Mouse (Mus musculus): ENCODE measurements around the gene Chrna3. TPM values are rescaled to one million over a fixed set of nuclear protein-coding genes. Genes with fewer than 3 reads are reported as not detected.
A peak's percentile ranks its signal among the peaks of the same experiment; 100 is the strongest.

Gene Chrna3
- polyA plus RNA-seq, 1 experiment from 2014 or later: 0.57 TPM

- Histone ChIP-seq H3K4me2 (replicated peaks; ENCODE audit: low read depth, low read length) (no peak overlapping the region), H3K9ac (replicated peaks; ENCODE audit: low read length) (no peak overlapping the region), H3K4me3 (ENCODE audit: low read length) (no peak overlapping the region), H3K4me1 (ENCODE audit: insufficient read depth, low read length) (no peaks in the 10 kb centered on the region), H3K9me3 (ENCODE audit: low read length) (no peaks in the 10 kb centered on the region), H3K27ac (ENCODE audit: low read length) (no peak overlapping the region), H3K27me3 (ENCODE audit: insufficient read depth, low read length) (no peaks in the 10 kb centered on the region), H3K36me3 (ENCODE audit: insufficient read depth, low read length) (no peaks in the 10 kb centered on the region)
- no peak for ATAC-seq (ENCODE audit: low FRiP score, low TSS enrichment)
- WGBS: 80% methylated on average over 2 of the region's 2 CpGs
These were observed 16.7 kb downstream of the Chrna3 start for GRCm38 (mm10) chr9:55009692-55010091.

DNA sequence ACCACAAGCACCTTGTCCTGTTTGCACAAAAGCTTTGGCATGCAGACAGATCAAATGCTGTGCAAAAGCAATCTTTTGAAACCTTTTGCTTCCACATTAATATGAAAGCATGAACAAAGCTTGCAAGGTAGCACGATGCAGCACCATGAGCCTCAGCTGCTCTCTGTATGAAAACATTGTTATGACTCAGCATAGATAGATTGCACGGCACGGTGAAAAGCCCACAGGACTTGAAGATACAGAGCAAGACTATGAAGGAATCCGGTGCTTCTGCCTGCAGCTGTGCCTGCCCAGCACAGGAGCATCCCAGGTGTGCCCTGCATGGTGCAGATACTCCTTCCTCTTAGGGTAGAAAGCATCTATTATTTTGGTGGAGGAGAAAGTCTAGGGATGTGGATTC lies 22.8 kb downstream of the Chrna3 start:
- Histone ChIP-seq H3K36me3 (ENCODE audit: insufficient read depth, low read length) (no peaks in the 10 kb centered on the region), H3K4me3 (ENCODE audit: low read length) (no peak overlapping the region), H3K9me3 (ENCODE audit: low read length) (no peaks in the 10 kb centered on the region), H3K27me3 (ENCODE audit: insufficient read depth, low read length) (no peaks in the 10 kb centered on the region), H3K4me1 (ENCODE audit: insufficient read depth, low read length) (no peaks in the 10 kb centered on the region), H3K9ac (replicated peaks; ENCODE audit: low read length) (no peak overlapping the region), H3K27ac (ENCODE audit: low read length) (no peak overlapping the region), H3K4me2 (replicated peaks; ENCODE audit: low read depth, low read length) (no peak overlapping the region)
- no peak for ATAC-seq (ENCODE audit: low FRiP score, low TSS enrichment)
- WGBS: 87% methylated on average over 4 of the region's 4 CpGs

- Histone ChIP-seq H3K36me3 (ENCODE audit: insufficient read depth, low read length) (no peaks in the 10 kb centered on the region), H3K4me1 (ENCODE audit: insufficient read depth, low read length) (no peaks in the 10 kb centered on the region), H3K4me3 (ENCODE audit: low read length) (no peak overlapping the region), H3K27ac (ENCODE audit: low read length) (no peak overlapping the region), H3K9me3 (ENCODE audit: low read length) (no peaks in the 10 kb centered on the region), H3K27me3 (ENCODE audit: insufficient read depth, low read length) (no peaks in the 10 kb centered on the region), H3K4me2 (replicated peaks; ENCODE audit: low read depth, low read length) (no peak overlapping the region), H3K9ac (replicated peaks; ENCODE audit: low read length) (no peak overlapping the region)
- 79% methylated on average over 3 of the region's 3 CpGs for WGBS
- ATAC-seq (ENCODE audit: low FRiP score, low TSS enrichment): no peak
These were observed 30.7 kb downstream of the Chrna3 start for GRCm38 (mm10) chr9:54995645-54996044.

- Histone ChIP-seq H3K4me2 (replicated peaks; ENCODE audit: low read depth, low read length) (no peak overlapping the region), H3K27me3 (ENCODE audit: insufficient read depth, low read length) (no peaks in the 10 kb centered on the region), H3K4me3 (ENCODE audit: low read length) (no peak overlapping the region), H3K9me3 (ENCODE audit: low read length) (no peaks in the 10 kb centered on the region), H3K9ac (replicated peaks; ENCODE audit: low read length) (no peak overlapping the region), H3K27ac (ENCODE audit: low read length) (no peak overlapping the region), H3K4me1 (ENCODE audit: insufficient read depth, low read length) (no peaks in the 10 kb centered on the region), H3K36me3 (ENCODE audit: insufficient read depth, low read length) (no peaks in the 10 kb centered on the region)
- WGBS: 47% methylated on average over 3 of the region's 3 CpGs
- no peak for ATAC-seq (ENCODE audit: low FRiP score, low TSS enrichment)
These were observed 32.0 kb downstream of the Chrna3 start for GRCm38 (mm10) chr9:54994381-54994780.

- no peaks in the 10 kb centered on the region for H3K9me3 ChIP-seq (ENCODE audit: low read length)
- H3K27ac ChIP-seq (ENCODE audit: low read length): no peak overlapping the region
- H3K4me2 ChIP-seq (replicated peaks; ENCODE audit: low read depth, low read length): no peak overlapping the region
- 76% methylated on average over 3 of the region's 3 CpGs for WGBS
- no peak overlapping the region for H3K4me3 ChIP-seq (ENCODE audit: low read length)
- no peak overlapping the region for H3K9ac ChIP-seq (replicated peaks; ENCODE audit: low read length)
- H3K36me3 ChIP-seq (ENCODE audit: insufficient read depth, low read length): no peaks in the 10 kb centered on the region
- no peaks in the 10 kb centered on the region for H3K27me3 ChIP-seq (ENCODE audit: insufficient read depth, low read length)
- no peak for ATAC-seq (ENCODE audit: low FRiP score, low TSS enrichment)
- H3K4me1 ChIP-seq (ENCODE audit: insufficient read depth, low read length): no peaks in the 10 kb centered on the region
These were observed 36.0 kb downstream of the Chrna3 start for GRCm38 (mm10) chr9:54990362-54990761.

DNA sequence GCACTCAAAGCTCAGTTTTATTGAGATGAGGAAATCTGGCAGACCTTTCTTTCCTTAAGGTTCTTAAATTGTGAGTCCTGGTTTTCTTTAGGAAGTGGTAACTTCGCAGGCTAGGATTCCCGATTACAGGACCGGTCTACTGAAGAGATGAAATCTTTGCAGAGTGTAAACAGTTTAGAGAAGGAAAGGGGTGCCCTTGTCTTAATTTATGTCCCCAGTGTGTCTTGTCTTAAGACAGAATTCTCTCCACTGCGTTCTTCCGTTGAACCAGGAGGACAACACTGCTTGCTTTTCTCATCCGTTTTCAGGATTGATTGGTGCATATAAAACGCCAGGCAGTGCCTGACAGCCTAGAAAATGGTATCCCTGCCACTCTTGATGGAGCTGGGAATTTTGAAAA lies 44.0 kb downstream of the Chrna3 start:
- Histone ChIP-seq H3K4me1 (ENCODE audit: insufficient read depth, low read length) (peaks cover 13% of the 10 kb centered on the region), H3K4me3 (ENCODE audit: low read length) (peak overlapping the region; percentile 67), H3K36me3 (ENCODE audit: insufficient read depth, low read length) (no peaks in the 10 kb centered on the region), H3K4me2 (replicated peaks; ENCODE audit: low read depth, low read length) (peak overlapping the region; percentile 99), H3K27me3 (ENCODE audit: insufficient read depth, low read length) (peaks cover 47% of the 10 kb centered on the region), H3K27ac (ENCODE audit: low read length) (no peak overlapping the region), H3K9ac (replicated peaks; ENCODE audit: low read length) (peak overlapping the region; percentile 24; the same call in 1 of the 2 replicates), H3K9me3 (ENCODE audit: low read length) (no peaks in the 10 kb centered on the region)
- ATAC-seq (ENCODE audit: low FRiP score, low TSS enrichment): no peak
- WGBS: 8% methylated on average over 7 of the region's 7 CpGs

DNA sequence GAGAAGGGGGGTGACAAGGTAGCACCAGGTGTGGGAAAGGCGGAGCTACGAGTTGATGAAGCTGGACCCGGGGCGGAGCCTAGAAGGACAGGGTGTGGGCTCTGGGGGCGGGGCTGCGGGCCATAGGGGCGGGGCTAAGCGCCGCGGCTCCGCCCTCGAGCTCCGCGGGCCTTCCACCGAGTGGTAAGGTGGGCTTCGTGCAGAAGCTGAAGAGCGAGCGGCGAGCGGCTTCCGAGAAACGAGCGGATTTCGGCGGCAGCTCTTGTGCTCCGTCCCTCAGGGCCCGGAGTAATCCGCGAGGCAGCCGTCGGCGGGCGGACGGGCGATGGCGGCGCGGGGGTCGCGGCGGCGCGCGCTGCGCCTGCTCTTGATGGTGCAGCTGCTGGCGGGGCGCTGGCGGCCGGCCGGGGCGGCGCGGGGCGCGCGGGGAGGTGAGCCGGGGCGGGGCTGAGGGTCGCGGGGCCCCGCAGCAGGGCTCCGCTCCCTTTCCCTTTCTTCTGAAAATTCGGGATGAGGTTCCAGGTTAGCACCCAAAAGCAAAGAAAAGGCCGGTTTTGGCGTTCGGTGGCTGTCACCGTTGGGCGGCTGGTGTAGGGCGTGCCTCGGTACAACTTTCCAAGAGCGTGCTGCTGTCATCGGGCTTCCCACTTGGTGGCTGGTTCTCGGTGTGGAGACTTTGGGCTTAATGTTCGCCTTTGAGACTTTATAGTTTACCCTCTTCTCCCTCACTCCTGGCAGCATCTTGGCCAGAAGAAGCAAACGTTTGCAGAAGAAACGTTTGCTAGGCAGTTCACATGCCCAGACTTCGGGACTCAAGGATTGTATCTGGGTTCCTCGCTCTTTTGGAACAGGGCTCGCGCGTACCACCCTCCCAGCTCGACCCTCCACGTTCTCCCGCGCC lies 44.8 kb downstream of the Chrna3 start:
- WGBS: under 1% methylated on average over 62 of the region's 85 CpGs
- ATAC-seq (ENCODE audit: low FRiP score, low TSS enrichment): peak; percentile 92

DNA sequence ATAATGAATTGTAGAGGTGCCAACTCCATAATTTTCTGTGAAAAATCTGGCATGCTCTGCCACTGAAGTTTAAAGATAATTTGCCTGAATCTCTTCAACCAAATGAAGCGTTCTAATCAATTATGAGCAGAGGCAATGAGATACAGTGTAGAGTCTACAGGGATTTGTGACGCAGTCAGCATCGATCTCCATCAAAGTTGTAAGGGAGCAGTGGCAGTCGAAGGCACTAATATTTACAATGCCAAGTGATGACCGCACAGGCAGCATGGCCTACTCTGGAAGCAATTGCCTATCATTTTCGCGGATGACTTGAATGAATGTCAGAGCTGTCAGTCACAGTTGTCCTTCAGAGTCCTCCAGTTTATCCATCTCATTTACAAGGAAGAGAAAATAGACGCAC lies 45.7 kb downstream of the Chrna3 start, which contains the start of gene Chrna5:
TSS of gene Chrna5 (plus strand) at position 207 of the 400 bp plus-strand sequence.
- H3K4me1 ChIP-seq (ENCODE audit: insufficient read depth, low read length): peaks cover 13% of the 10 kb centered on the region
- peak within 1 kb of the TSS; percentile 67 for H3K4me3 ChIP-seq (ENCODE audit: low read length)
- no peaks in the 10 kb centered on the region for H3K36me3 ChIP-seq (ENCODE audit: insufficient read depth, low read length)
- 66% methylated on average over 8 of the region's 8 CpGs for WGBS
- peaks cover 49% of the 10 kb centered on the region for H3K27me3 ChIP-seq (ENCODE audit: insufficient read depth, low read length)
- H3K9me3 ChIP-seq (ENCODE audit: low read length): no peaks in the 10 kb centered on the region
- H3K4me2 ChIP-seq (replicated peaks; ENCODE audit: low read depth, low read length): peak within 1 kb of the TSS; percentile 99
- no peak within 1 kb of the TSS for H3K27ac ChIP-seq (ENCODE audit: low read length)
- ATAC-seq (ENCODE audit: low FRiP score, low TSS enrichment): no peak
- peak within 1 kb of the TSS; percentile 63 for H3K9ac ChIP-seq (replicated peaks; ENCODE audit: low read length)

More for the DNA sequence above, 44.8 kb downstream of the Chrna3 start:
- Histone ChIP-seq H3K27me3 (ENCODE audit: insufficient read depth, low read length) (peaks cover 49% of the 10 kb centered on the region), H3K4me2 (replicated peaks; ENCODE audit: low read depth, low read length) (peak overlapping the region; percentile 99), H3K4me1 (ENCODE audit: insufficient read depth, low read length) (peaks cover 13% of the 10 kb centered on the region), H3K9ac (replicated peaks; ENCODE audit: low read length) (peak overlapping the region; percentile 63), H3K9me3 (ENCODE audit: low read length) (no peaks in the 10 kb centered on the region), H3K36me3 (ENCODE audit: insufficient read depth, low read length) (no peaks in the 10 kb centered on the region), H3K27ac (ENCODE audit: low read length) (no peak overlapping the region), H3K4me3 (ENCODE audit: low read length) (peak overlapping the region; percentile 67)

- 0 out of 2 replicates have a peak, but pooled peaks cover 3% of the 10 kb centered on the region for H3K9me3 ChIP-seq (ENCODE audit: low read length)
- H3K4me2 ChIP-seq (replicated peaks; ENCODE audit: low read depth, low read length): no peak overlapping the region
- no peaks in the 10 kb centered on the region for H3K27me3 ChIP-seq (ENCODE audit: insufficient read depth, low read length)
- H3K4me1 ChIP-seq (ENCODE audit: insufficient read depth, low read length): no peaks in the 10 kb centered on the region
- H3K27ac ChIP-seq (ENCODE audit: low read length): no peak overlapping the region
- H3K4me3 ChIP-seq (ENCODE audit: low read length): no peak overlapping the region
- no peaks in the 10 kb centered on the region for H3K36me3 ChIP-seq (ENCODE audit: insufficient read depth, low read length)
- no peak for ATAC-seq (ENCODE audit: low FRiP score, low TSS enrichment)
- H3K9ac ChIP-seq (replicated peaks; ENCODE audit: low read length): no peak overlapping the region
- 63% methylated on average over 8 of the region's 8 CpGs for WGBS
These were observed 56.3 kb downstream of the Chrna3 start for GRCm38 (mm10) chr9:54969972-54970637.

GRCm38 (mm10) chr9:54963669-54964068 lies 62.7 kb downstream of the Chrna3 start:
- no peaks in the 10 kb centered on the region for H3K27me3 ChIP-seq (ENCODE audit: insufficient read depth, low read length)

More at GRCm38 (mm10) chr9:54963669-54964068, 62.7 kb downstream of the Chrna3 start:
- H3K4me3 ChIP-seq (ENCODE audit: low read length): no peak overlapping the region
- H3K4me1 ChIP-seq (ENCODE audit: insufficient read depth, low read length): no peaks in the 10 kb centered on the region
- no peak overlapping the region for H3K4me2 ChIP-seq (replicated peaks; ENCODE audit: low read depth, low read length)
- peaks cover 9% of the 10 kb centered on the region for H3K36me3 ChIP-seq (ENCODE audit: insufficient read depth, low read length)
- ATAC-seq (ENCODE audit: low FRiP score, low TSS enrichment): no peak
- no peak overlapping the region for H3K27ac ChIP-seq (ENCODE audit: low read length)
- H3K9me3 ChIP-seq (ENCODE audit: low read length): 0 out of 2 replicates have a peak, but pooled peaks cover 3% of the 10 kb centered on the region
- H3K9ac ChIP-seq (replicated peaks; ENCODE audit: low read length): no peak overlapping the region

All from kidney, embryonic 16.5 days (tissue).